Mouse (Mus musculus) heart, adult 8-10 months (tissue): ENCODE data around the gene Fev. TPM values are rescaled to one million over a fixed set of nuclear protein-coding genes. Genes with fewer than 3 reads are reported as not detected.
A peak's percentile ranks its signal among the peaks of the same experiment; 100 is the strongest.

ENCODE experiments used
- DNase-seq: peaks from one replicate; pipeline ENCODE4 v3.0.0; 2022; ENCODE audit warnings: low spot score
- total RNA-seq, 4 experiments: library from RNA; stranded (reverse); gene quantifications; 2 replicates each; pipeline ENCODE4 v1.2.4; 2022

Gene Fev
- total RNA-seq, 4 experiments from 2014 or later = not detected

DNA sequence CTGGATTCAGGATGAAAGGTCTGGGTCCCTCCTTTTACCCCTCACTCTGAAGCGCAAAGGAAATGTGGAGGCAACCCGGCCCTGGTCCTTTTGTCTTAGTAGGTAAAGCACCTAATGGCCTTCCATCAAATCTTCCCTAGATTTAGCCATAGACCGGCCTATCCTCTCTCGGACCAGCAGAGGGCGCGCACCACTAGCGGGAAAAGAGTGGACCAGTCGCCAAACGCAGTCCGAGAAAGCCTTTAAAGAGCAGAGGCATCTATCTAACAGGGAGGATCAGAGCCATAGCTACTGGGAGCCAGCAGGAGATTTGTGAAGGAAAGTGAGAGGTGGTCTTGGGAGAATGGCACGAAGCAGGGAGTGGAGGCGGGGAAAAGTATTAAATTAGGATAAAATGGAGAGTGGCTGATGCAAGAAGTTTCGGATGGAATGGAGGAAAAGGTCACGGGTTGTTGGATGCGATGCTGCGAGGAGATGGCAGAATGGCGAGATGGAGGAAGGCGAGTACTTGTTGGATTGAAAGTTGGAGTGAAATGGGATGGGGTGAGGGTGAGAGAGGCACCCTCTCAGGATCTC lies 4.3 kb downstream of the Fev start:
- peak; percentile 59 for DNase-seq

DNA sequence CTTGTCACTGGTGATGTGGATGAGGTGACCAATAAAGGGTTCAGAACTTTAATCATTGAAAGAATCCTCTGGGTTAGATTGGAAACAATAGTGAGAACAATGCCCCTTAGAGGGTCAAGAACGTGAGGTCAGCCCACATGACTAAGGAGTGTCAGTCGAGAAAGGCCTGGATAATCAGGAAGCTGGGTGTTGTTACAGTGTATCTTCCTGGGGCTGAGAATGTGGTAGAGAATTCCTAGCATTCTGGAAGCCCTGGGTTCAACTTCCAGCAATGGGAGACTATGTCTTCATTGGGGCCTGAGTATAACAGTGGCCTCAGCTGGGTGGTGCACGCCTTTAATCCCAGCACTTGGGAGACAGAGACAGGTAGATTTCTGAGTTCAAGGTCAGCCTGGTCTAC lies 8.0 kb downstream of the Fev start:
- no peak for DNase-seq

DNA sequence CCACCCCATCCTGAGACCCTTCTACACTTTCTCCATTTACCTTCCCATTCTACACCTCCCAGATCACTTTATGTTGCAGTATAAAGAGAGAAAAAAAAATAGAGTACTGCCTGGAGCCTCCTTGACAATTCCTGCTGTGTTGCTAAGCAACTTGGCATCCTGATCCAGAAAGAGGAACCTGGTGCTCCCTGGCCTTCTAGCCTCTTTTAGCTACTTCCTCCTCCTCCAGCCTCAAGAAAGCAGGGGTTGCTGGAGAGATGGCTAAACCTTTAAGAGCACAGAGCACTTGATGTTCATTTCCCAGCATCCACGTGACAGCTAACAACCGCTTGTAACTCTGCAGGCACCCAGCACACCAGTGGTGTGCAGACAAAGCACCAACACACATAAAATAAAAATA lies 13.0 kb downstream of the Fev start:
- no peak for DNase-seq

DNA sequence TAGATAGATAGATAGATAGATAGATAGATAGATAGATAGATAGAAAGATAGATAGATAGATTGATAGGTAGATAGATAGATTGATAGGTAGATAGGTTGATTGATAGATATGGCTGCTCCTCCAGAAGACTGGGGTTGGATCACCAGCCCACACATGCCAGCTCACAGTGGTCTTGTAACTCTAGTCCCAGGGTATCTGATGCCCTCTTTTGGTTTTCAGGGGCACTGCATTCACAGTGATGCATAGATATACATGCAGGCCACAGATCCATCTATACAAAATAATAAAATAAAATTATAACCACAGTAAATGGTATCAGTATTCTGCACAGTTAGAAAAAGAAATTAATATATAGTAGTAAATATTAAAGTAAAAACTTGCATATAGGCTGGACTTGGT lies 23.4 kb downstream of the Fev start:
- DNase-seq = no peak

DNA sequence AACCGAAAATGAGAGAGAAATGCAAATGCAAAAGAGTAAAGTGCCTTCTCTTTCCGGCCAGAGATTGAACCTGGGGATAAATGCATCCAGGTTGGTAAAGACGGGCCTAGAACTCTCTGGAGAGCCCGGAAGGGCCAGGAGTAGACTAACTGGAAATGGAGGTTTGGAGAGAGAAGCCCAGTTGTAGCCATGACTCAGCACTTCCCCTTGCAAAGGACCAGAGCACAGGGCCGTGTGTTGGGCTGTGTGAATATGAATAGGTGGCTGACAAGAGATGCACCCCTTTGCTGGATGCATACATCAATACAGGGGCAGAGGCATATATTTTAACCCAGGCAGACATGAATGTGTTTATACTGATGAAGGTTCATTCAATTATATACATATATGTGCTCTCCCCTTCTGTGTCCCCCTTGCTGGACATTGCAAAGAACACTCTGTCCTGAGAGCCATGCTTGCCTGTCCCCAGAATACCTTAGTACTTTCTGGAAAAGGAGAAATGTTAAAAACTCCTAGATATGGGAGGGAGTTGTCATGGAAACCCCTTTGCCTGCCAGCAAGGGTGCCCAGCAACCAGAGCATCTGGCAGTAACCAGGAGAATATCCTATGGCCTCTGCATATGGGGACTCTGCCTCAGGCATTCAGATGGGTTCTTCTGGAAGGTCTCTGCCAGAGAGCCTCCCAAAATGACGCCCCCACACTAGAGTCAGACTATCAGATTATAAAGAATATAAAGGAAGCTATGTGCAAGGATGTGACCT lies 25.8 kb downstream of the Fev start:
- DNase-seq = no peak

DNA sequence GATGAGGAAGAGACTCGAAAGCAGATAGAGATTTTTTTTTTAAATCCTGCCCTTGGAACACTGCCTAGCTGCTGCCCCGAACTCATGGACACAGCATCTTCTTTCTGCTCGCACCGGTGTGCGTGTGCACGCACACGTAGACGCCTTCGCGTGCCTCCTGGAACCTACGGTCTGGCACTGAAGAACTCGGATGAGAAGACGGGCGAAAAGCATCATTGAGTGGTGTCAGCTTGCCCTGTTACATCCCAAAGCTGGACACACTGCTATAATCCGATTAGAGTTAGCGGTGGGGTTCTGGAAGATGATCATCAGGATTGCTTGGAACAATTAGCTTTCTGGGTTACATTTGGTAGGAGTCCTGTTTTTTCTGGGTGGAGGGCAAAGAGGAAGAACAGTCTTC lies 26.4 kb downstream of the Fev start:
- no peak for DNase-seq

DNA sequence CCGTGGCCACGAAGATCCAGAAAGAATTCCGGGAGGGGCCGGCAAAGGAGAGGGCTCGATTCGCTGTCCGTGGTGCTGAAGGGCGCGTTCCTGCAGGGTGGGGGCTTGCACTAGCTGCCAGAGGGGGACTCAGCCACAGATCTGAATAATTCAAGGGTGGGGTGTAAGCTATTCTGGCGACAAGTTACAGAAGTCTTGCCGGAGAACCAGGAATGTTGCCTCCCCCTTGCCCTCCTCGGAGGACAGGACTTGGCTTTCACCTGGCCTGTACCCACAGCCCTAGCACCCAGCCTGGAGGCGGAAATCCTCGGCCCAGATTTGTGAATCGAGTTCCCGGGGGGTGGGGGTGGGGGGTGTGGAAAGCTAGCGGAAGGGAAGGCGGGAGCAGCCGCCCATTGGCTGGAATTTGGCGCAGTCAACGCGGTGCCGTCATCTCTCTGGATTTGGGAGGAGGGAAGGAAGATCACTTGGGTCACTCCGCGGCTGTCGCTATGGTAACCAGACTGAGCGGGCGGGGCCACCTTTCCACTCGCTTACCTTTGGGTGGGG lies 27.0 kb downstream of the Fev start:
- peak; percentile 10 for DNase-seq

DNA sequence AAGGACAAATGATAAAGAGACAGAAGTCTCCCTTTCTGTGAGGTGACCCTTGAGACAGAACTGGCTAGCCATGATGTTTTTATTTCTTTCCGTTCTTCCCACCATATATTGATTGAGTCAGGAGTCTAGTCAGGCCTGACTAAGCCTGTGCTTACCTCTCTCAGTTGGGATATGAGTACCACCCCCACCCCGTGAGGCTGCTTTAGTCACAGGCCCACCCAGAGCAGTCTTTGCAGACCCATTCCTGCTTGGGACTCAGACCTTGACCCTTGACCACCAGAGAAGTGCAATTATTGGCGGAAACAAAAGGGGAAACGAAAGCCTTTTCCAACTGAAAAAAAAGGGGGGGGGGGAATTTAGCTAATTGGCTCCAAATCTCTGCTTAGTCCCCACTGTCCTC lies 27.5 kb downstream of the Fev start:
- DNase-seq = no peak

DNA sequence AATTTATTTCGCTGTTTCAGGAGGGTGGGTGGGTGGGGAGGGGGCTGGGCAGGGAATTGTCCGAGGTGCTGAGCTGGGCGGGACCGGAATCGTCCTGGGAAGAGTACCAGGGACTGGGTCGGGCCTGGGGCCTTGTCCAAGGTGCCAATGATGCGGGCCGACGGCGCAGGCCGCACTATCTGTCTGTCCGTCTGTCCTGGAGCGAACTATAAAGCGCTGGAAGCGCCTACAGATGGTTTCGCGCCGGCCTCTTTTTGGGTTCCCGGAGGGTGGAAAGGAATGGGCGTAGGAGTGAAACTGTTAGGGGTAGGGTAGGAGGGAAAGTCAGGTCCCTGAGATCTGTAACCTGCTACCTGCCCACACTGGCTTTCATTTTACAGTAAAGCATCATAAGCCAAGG lies 28.0 kb downstream of the Fev start:
- DNase-seq = no peak

DNA sequence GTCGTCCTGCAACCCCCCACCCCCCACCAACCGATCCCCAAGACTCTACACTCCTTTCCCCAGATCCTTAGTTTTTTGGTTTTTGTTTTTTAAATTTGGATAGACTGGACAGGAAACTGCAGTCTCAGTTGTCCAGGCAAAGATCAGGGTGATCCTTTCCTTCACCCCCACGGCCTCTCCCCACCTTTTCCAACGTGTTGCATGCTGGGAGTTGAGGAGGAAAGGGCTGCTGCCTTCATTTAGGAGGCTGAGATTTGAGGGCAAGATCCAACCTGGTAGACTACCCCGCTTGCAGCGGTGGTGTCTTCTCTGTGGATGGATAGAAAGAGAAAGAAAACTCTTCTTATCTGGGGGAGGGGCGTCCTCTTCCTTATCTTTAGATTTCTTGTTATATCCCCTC lies 28.4 kb downstream of the Fev start:
- DNase-seq = no peak

DNA sequence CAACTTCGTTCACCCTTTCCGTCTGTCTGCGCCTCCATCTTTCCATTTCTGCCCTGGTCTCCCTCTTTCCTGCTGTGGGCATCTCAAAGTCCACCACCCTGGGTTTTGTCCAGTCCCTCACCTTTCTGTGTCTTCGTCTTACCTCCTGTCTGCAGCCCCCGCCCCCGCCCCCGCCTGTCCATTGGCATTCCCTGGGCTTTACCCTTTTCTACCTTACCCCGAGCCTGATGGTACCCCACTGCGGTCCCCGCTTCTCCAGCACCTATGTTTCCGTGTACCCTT lies 28.8 kb downstream of the Fev start:
- no peak for DNase-seq

DNA sequence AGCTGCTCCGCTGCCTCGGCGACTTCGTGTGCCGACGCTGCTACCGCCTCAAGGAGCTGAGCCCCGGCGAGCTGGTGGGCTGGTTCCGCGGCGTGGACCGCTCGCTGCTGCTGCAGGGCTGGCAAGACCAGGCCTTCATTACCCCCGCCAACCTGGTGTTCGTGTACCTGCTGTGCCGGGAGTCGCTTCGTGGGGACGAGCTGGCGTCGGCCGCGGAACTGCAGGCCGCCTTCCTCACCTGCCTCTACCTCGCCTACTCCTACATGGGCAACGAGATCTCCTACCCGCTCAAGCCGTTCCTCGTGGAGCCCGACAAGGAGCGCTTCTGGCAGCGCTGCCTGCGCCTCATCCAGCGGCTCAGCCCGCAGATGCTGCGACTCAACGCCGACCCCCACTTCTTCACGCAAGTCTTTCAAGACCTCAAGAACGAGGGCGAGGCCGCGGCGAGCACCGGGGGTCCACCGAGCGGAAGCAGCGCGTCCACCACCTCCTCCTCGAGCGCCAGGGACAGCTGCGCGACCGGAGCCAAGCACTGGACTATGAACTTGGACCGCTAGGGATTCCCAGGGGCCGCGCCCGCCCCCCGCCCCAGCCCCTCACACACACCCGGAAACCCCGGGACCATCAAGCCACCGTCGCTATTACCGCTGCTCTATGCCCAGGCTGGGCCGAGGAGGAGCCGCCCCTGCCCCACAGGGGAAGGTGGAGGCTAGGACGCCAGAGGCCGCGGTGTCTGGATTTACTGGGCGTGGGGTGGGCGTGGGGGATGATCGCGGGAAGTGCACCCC lies 29.4 kb downstream of the Fev start:
- no peak for DNase-seq

DNA sequence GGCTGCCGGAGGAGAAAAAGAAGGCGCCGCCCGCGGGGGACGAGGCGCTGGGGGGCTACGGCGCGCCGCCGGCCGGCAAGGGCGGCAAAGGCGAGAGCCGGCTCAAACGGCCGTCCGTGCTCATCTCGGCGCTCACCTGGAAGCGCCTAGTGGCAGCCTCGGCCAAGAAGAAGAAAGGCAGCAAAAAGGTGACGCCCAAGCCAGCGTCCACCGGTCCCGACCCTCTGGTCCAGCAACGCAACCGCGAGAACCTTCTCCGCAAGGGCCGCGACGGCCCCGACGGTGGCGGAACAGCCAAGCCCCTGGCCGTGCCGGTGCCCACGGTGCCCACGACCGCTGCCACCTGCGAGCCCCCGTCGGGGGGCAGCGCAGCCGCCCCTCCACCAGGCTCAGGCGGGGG lies 30.1 kb downstream of the Fev start:
- no peak for DNase-seq

DNA sequence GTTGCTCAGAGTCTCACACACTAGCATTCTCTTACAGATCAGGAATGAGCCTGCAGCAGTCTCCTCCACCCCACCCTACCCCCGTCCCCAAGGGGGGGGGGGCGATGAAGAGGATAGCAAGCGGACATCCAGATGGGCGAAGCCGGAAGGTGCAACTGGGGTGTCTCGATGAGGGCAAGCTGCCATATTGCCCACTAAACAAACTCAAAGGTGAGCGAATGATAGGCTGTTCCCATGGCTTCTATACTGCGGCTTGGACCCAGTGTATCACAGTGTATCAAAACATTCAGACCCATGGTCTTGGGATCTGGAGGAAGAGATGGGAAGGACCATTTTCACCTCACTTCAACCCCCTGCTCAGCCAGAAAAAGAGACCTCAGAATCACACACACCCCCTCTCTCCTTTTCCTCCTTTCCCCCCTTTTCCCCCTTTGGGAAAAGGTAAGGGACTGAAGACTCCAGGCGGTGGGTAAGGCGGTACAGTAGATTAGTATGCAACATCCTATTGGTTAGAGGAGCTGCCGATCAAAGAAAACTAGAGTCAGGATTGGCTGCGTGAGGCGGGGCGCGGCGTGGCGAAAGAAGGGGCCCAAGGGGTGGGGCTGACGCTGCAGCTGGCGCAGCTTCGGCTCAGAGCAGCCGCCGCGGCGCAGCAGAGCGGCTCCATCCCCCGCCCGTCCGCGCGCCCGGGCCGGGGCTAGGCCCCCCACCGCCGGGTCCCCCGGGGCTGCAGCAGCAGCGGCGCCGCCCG lies 30.7 kb downstream of the Fev start, which contains the start of gene Cdk5r2:
Gene Cdk5r2 (plus strand): TSS at position 629 of the 751 bp plus-strand sequence.
- DNase-seq = peak; percentile 83

DNA sequence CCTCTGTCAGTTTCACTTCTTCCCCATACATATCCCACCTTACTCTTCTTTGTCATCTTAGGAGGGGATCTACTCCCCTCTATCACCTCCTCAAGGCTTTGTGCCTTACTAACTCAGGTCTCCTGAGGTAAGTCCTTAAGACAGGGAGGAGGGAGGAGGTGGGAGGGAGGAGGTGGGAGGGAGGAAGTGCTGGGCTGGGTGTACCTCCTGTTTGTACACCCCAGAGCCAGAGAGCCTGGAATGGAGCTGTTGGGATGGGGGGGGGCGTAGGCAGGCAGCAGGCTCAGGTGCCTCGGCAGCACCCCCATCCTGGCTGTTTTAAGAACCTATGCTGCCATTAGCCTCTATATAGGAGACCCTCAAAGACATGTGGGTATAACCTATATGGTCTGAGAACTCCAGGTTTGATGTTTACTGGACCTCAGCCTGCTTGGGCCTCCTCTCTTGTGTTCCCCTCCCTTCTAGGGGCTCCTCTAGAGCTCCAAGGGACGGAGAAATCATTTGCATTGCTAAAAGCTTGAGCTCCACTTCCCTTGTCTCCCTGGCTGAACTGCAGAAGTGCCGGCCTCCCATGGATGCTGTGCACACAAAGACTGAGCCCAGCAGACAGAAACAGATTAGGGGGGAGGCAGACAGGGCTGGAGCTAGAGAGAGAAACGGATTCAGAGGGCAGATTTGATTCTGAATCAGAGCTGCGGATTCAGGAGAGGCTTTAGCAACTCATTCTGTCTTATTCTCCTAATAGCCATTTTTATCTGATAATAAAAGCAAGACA lies 34.0 kb downstream of the Fev start:
- no peak for DNase-seq

DNA sequence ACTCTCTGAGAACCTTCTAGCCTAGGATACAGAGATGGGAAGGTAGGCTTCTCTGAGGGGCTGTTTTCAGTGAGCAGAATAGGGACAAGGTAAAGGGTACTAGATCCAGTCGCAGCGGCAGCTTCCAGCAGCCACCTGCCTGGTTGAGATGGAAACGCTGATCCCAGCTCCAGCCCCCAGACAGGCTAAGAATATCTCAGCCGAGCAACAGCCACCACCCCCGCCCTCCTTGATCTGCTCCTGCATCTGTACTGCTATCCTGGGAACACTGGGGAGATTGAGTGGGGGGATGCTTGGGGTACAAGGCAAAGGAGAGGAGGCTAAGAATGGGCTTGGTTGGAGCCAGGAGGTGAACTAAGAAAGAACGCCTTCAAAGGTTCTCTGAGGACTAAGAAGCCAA lies 35.0 kb downstream of the Fev start:
- DNase-seq = no peak

DNA sequence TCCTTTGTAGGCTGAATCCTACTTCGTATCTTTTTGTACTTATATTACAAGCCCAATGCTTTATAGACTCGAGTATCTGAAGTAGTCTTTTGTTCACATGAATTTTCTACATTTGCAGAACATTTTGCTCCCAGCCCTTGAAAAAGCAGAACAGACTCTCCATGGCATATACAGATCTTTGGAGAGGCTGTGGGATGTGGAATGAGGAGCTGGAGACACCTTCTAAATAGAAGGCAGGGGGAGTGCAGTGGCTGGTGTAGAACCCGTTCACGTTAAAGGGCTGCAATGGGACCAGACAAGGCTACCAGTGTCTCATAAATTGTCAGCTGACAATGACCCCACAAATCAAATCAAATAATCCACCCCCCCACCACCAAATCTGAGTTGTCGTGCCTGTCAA lies 36.3 kb downstream of the Fev start:
- DNase-seq = no peak

DNA sequence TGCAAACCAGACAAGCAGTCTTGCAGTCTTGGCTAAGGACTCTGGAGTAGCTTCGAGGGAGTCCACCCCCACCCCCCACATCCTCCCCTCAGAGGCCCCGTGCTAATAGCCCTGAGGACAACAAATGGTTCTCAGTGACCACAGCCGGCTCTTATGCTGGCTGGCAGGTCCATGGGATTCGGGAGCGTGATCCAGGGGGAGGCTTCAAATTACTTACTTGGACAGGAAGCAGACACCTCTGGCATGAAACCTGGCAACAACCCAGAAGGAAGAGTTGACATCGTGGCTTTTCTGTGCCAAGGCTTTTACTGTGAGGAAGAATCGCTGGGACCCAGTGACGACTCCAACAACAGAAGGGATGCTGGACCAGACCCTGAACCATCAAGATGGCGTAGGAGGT lies 38.9 kb downstream of the Fev start:
- no peak for DNase-seq

DNA sequence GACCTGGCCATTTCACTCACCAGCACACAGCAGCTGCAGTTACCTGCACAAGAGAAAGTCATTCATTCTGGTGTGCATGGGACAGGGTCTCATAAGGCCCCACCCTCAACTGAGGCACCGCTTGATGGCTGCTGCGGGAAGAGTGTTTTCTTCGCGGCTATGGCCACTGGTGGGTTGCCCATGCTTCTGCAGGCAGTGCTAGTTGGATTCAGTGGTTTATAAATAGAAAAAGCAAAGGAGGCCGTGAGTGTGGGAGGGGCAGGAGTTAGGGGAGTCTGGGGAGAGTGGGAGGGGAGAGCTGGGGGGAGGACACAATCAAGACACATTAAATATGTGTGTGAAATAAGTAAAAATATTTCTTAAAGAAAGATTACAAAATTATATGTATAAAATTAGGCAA lies 42.1 kb downstream of the Fev start:
- no peak for DNase-seq

DNA sequence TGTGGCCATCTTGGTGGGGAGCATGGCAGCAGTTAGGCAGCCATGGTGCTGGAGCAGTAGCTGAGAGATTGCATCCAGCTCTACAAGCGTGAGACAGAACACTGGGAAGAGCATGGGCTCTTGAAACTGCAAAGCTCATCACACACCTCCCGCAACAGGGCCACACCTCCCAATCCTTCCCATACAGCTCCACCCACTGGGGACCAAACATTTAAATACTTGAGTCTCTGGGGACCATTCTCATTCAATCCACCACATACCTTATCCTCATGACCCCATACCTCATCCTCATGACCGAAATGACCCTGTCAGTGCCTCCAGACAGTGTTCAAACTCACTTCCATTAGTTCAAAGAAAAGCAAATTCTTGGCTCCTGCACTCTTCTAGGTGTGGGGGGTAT lies 52.0 kb downstream of the Fev start:
- no peak for DNase-seq
